Mouse (Mus musculus) myocyte (in vitro differentiated cells): ENCODE results near the gene Ubr2.

ENCODE experiments used
- E2F4 ChIP-seq: IDR thresholded peaks from one replicate; pipeline ENCODE4 v1.6.1; 2011; ENCODE audit warnings: mild to moderate bottlenecking, control low read depth, moderate library complexity; ENCODE audit not compliant: insufficient read depth
- MAX ChIP-seq: IDR thresholded peaks from one replicate; pipeline ENCODE4 v1.6.1; 2011; ENCODE audit warnings: low read depth, mild to moderate bottlenecking, control low read depth
- MYOD1 ChIP-seq, 3 experiments: IDR thresholded peaks; one replicate each; pipeline ENCODE4 v1.6.1; 2011; ENCODE audit warnings: control low read depth in 2 of 3, low read depth in 2 of 3, mild to moderate bottlenecking in 2 of 3, moderate library complexity in 1 of 3; ENCODE audit not compliant: insufficient read length in 2 of 3, control insufficient read depth in 1 of 3
- MYOG ChIP-seq, 3 experiments: IDR thresholded peaks; one replicate each; pipeline ENCODE4 v1.6.1; 2011; ENCODE audit warnings: control low read depth in 2 of 3, low read depth in 2 of 3, mild to moderate bottlenecking in 2 of 3; ENCODE audit not compliant: insufficient read length in 2 of 3, control insufficient read depth in 1 of 3, insufficient read depth in 1 of 3
- POLR2A ChIP-seq: IDR thresholded peaks from one replicate; pipeline ENCODE4 v1.6.1; 2011; ENCODE audit warnings: low read depth, mild to moderate bottlenecking, control low read depth, moderate library complexity; ENCODE audit not compliant: insufficient read length
- POLR2AphosphoS2 ChIP-seq: IDR thresholded peaks from one replicate; pipeline ENCODE4 v1.6.1; 2011; ENCODE audit warnings: low read depth, control low read depth; ENCODE audit not compliant: insufficient read length
- TCF3 ChIP-seq: IDR thresholded peaks from one replicate; pipeline ENCODE4 v1.6.1; 2011; ENCODE audit warnings: low read depth, control low read depth; ENCODE audit not compliant: insufficient read length
- USF1 ChIP-seq: IDR thresholded peaks from one replicate; pipeline ENCODE4 v1.6.1; 2011; ENCODE audit warnings: low read depth, mild to moderate bottlenecking, control low read depth, moderate library complexity

GRCm38 (mm10) chr17:47055121-47055520, 44.8 kb upstream of the Ubr2 start:
- TF ChIP-seq POLR2A (no peak), POLR2AphosphoS2 (no peak), MYOD1 (IDR thresholded peaks at IDR 0.05; ENCODE audit: control insufficient read depth in 1 of 3, insufficient read length in 2 of 3, low read depth in 2 of 3) (no peak), E2F4 (no peak), MAX (no peak), TCF3 (no peak), USF1 (no peak), MYOG (IDR thresholded peaks at IDR 0.05; ENCODE audit: control insufficient read depth in 1 of 3, insufficient read depth in 1 of 3, insufficient read length in 2 of 3, low read depth in 2 of 3) (no peak)
